Mouse (Mus musculus): Measurements from ENCODE around the gene Xkr7. TPM values are rescaled to one million over a fixed set of nuclear protein-coding genes. Genes with fewer than 3 reads are reported as not detected.
A peak's percentile ranks its signal among the peaks of the same experiment; 100 is the strongest.

Gene Xkr7
- total and polyA plus RNA-seq, 2 experiments from 2014 or later, result 0.76 to 21.9 TPM

GRCm38 (mm10) chr2:153055270-153055920 is 23.7 kb downstream of the Xkr7 start:
- no peaks in the 10 kb centered on the region for H3K9me3 ChIP-seq (ENCODE audit: low read length)
- H3K36me3 ChIP-seq (ENCODE audit: insufficient read depth), result peaks cover 26% of the 10 kb centered on the region
- peak; percentile 15; the same call in 1 of the 2 replicates for TF ChIP-seq CTCF (IDR thresholded peaks at IDR 0.05; ENCODE audit: low read depth)
- WGBS, result 63% methylated on average over 6 of the region's 6 CpGs
- H3K27me3 ChIP-seq (ENCODE audit: insufficient read depth, low read length), result no peaks in the 10 kb centered on the region; the same call in 1 of the 2 replicates
- no peaks in the 10 kb centered on the region for H3K4me1 ChIP-seq (ENCODE audit: insufficient read depth)
- H3K4me2 ChIP-seq (ENCODE audit: low read depth), result no peak overlapping the region
- H3K4me3 ChIP-seq (ENCODE audit: low read depth, low read length), result no peak overlapping the region
- ATAC-seq, result no peak
- no peak overlapping the region for H3K9ac ChIP-seq
- H3K27ac ChIP-seq (ENCODE audit: low read depth, low read length), result no peak overlapping the region
- DNase-seq, result no peak

GRCm38 (mm10) chr2:153058365-153058764 is 26.7 kb downstream of the Xkr7 start:
- no peak overlapping the region for H3K27ac ChIP-seq (ENCODE audit: low read depth, low read length)
- no peak overlapping the region for H3K4me2 ChIP-seq (ENCODE audit: low read depth)
- WGBS, result 70% methylated on average over 4 of the region's 4 CpGs
- no peaks in the 10 kb centered on the region for H3K4me1 ChIP-seq (ENCODE audit: insufficient read depth)
- H3K9ac ChIP-seq, result no peak overlapping the region
- H3K36me3 ChIP-seq (ENCODE audit: insufficient read depth), result peaks cover 26% of the 10 kb centered on the region
- H3K27me3 ChIP-seq (ENCODE audit: insufficient read depth, low read length), result no peaks in the 10 kb centered on the region
- H3K4me3 ChIP-seq (ENCODE audit: low read depth, low read length), result no peak overlapping the region
- ATAC-seq (no peak), DNase-seq (no peak)
- no peak for TF ChIP-seq CTCF (IDR thresholded peaks at IDR 0.05; ENCODE audit: low read depth)
- H3K9me3 ChIP-seq (ENCODE audit: low read length), result no peaks in the 10 kb centered on the region

DNA sequence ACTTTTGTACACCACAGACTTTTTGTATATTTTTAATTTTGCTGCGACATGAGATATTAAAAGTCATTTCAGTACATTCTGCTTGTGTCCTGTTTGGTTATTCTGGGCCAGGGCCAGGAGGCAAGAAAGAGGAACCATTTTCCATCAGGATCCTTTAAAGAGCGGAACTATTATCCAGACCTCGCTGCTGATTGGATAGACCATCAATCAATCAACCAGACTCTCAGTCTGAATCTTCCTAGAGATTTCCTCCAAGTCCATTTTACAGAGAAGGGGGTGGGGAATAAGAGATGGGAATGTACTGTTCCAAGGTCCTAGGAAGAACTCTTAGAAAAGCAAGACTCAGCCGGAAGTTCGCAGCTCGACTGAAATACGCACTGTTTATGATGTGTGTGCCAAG is 28.6 kb downstream of the Xkr7 start:
- 87% methylated on average over 7 of the region's 7 CpGs for WGBS
- Histone ChIP-seq H3K9ac (no peak overlapping the region), H3K36me3 (ENCODE audit: insufficient read depth) (peaks cover 13% of the 10 kb centered on the region), H3K9me3 (ENCODE audit: low read length) (no peaks in the 10 kb centered on the region), H3K4me1 (ENCODE audit: insufficient read depth) (no peaks in the 10 kb centered on the region), H3K27ac (ENCODE audit: low read depth, low read length) (no peak overlapping the region), H3K4me3 (ENCODE audit: low read depth, low read length) (no peak overlapping the region), H3K4me2 (ENCODE audit: low read depth) (no peak overlapping the region), H3K27me3 (ENCODE audit: insufficient read depth, low read length) (no peaks in the 10 kb centered on the region)
- no peak for ATAC-seq
- TF ChIP-seq CTCF (IDR thresholded peaks at IDR 0.05; ENCODE audit: low read depth), result no peak
- no peak for DNase-seq

DNA sequence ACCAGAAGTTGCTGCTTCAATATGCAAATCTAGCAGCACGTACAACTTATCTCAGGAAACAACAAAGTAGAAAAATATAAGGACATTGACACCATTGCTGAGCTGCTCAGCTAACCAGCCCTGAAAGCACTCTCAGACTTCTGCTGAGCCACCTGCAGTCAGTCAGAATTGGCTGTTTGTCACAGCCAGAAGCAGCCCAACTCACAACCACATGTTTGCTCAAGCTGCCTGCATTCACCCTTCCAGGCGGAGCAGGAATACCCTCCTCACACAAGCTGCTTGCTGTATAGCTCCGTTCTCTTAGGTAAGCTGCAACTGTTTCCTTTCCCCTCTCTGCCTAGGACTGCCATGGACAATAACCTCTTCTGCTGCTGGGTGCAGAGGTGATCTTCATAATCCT is 31.7 kb downstream of the Xkr7 start:
- no peak for TF ChIP-seq CTCF (IDR thresholded peaks at IDR 0.05; ENCODE audit: low read depth)
- Histone ChIP-seq H3K36me3 (ENCODE audit: insufficient read depth) (no peaks in the 10 kb centered on the region; the same call in 1 of the 2 replicates), H3K9me3 (ENCODE audit: low read length) (no peaks in the 10 kb centered on the region), H3K4me1 (ENCODE audit: insufficient read depth) (no peaks in the 10 kb centered on the region), H3K27ac (ENCODE audit: low read depth, low read length) (no peak overlapping the region), H3K9ac (no peak overlapping the region), H3K4me3 (ENCODE audit: low read depth, low read length) (no peak overlapping the region), H3K27me3 (ENCODE audit: insufficient read depth, low read length) (no peaks in the 10 kb centered on the region), H3K4me2 (ENCODE audit: low read depth) (no peak overlapping the region)
- WGBS, result 42% methylated on average over 3 of the region's 3 CpGs
- ATAC-seq (peak; percentile 67), DNase-seq (peak; percentile 69)

DNA sequence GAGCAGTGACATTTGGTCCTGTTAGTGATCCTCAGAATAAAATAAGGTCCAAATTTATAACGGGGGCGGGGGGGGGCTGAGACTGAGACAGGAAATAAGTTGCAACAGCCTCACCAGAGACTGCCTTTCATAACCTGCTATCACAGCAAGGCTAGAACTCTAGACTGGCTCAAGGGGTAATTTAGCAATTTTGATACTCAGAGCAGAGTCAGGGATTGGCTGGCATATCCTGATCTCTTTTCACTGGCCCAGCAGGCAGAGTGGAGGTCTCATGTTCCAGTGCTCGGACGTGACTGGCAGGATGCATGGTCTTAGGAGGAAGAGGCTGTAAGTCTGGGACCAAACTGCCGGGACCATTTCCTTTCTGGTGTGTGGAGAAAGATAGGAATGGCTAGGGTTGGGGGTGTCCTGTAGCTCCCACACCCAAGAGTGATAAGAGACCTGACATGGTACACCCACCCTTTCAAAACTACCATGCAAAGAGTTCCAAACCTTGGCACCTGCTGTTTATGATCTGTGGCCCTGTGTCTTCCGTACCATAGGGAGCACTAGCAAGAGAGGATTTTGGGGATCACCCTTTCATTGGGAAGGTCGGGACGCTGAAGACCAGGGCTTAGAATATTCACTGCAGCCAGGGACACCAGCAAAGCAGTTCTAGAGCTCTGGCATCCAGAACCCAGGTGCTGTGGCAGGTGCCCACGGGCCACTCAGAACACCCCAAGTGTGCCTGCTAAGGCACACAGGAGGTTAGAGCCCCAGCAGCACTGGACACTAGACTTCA is 32.7 kb downstream of the Xkr7 start:
- TF ChIP-seq CTCF (IDR thresholded peaks at IDR 0.05; ENCODE audit: low read depth), result no peak
- no peaks in the 10 kb centered on the region for H3K4me1 ChIP-seq (ENCODE audit: insufficient read depth)
- ATAC-seq, result no peak
- no peak overlapping the region for H3K4me3 ChIP-seq (ENCODE audit: low read depth, low read length)
- H3K27me3 ChIP-seq (ENCODE audit: insufficient read depth, low read length), result no peaks in the 10 kb centered on the region
- no peak overlapping the region for H3K9ac ChIP-seq
- H3K9me3 ChIP-seq (ENCODE audit: low read length), result no peaks in the 10 kb centered on the region
- no peak for DNase-seq
- no peak overlapping the region for H3K4me2 ChIP-seq (ENCODE audit: low read depth)
- no peak overlapping the region for H3K27ac ChIP-seq (ENCODE audit: low read depth, low read length)
- H3K36me3 ChIP-seq (ENCODE audit: insufficient read depth), result no peaks in the 10 kb centered on the region
- WGBS, result 69% methylated on average over 9 of the region's 9 CpGs

GRCm38 (mm10) chr2:153065747-153066508 is 34.3 kb downstream of the Xkr7 start, which contains the start of gene Ccm2l:
Ccm2l (plus strand) TSS chr2:153065955.
- Histone ChIP-seq H3K9ac (no peak within 1 kb of the TSS), H3K4me3 (ENCODE audit: low read depth, low read length) (no peak within 1 kb of the TSS), H3K27me3 (ENCODE audit: insufficient read depth, low read length) (peaks cover 8% of the 10 kb centered on the region), H3K27ac (ENCODE audit: low read depth, low read length) (no peak within 1 kb of the TSS), H3K9me3 (ENCODE audit: low read length) (no peaks in the 10 kb centered on the region), H3K4me2 (ENCODE audit: low read depth) (no peak within 1 kb of the TSS), H3K36me3 (ENCODE audit: insufficient read depth) (no peaks in the 10 kb centered on the region), H3K4me1 (ENCODE audit: insufficient read depth) (no peaks in the 10 kb centered on the region)
- 59% methylated on average over 12 of the region's 12 CpGs for WGBS
- DNase-seq (no peak), ATAC-seq (no peak)
- TF ChIP-seq CTCF (IDR thresholded peaks at IDR 0.05; ENCODE audit: low read depth), result no peak
